Mouse (Mus musculus) E14TG2a.4 (cell line): ENCODE data around the gene Prkcd.

Source experiments
- CTCF ChIP-seq: conservative IDR thresholded peaks from 2 replicates; pipeline ENCODE4 v1.5.1; 2014; ENCODE audit warnings: low read length
- POU5F1 ChIP-seq: IDR thresholded peaks from 2 replicates; pipeline ENCODE4 v1.6.1; 2014; ENCODE audit warnings: low read length, borderline replicate concordance

DNA sequence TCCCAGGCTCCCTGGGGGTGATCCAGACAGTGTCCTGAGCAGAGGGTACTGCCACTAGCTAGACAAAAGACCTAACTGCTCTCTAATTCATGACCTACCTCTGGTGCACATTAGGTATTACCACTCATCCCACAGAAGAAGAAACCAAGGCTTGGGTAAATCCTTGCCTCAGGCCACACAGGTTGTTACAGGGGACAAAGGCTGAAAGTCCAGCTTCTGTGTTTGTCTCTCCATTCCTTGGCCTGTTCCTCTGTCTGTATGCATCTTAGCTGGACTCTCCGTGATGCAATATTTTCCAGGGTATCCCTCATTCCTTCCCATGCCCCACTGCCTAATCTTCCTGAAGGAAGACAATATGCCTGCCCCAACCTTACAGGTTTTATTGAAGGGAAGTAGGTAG, 8.4 kb upstream of the Prkcd start:
- TF ChIP-seq CTCF (no peak), POU5F1 (no peak)
